Mouse (Mus musculus) small intestine, adult 2 months (tissue): ENCODE measurements around the gene Il4ra. TPM values are rescaled to one million over a fixed set of nuclear protein-coding genes. Genes with fewer than 3 reads are reported as not detected.
A peak's percentile ranks its signal among the peaks of the same experiment; 100 is the strongest.

Experiments used
- H3K27ac ChIP-seq: fragments of 200-500 bp; 2 replicates; pipeline ENCODE4 v1.5.1; 2012; ENCODE audit warnings: low read depth, low read length, control low read depth, inconsistent platforms; ENCODE audit not compliant: insufficient read depth
- H3K27me3 ChIP-seq: fragments of 200-500 bp; 2 replicates; pipeline ENCODE4 v1.6.1; 2012; ENCODE audit warnings: mild to moderate bottlenecking, moderate library complexity, low read length, inconsistent platforms; ENCODE audit not compliant: control insufficient read depth, insufficient read depth
- H3K36me3 ChIP-seq: fragments of 200-500 bp; 2 replicates; pipeline ENCODE4 v1.6.1; 2012; ENCODE audit warnings: mild to moderate bottlenecking, low read length, control low read depth, inconsistent platforms; ENCODE audit not compliant: control insufficient read depth, insufficient read depth
- H3K4me1 ChIP-seq: fragments of 200-500 bp; 2 replicates; pipeline ENCODE4 v1.6.1; 2012; ENCODE audit warnings: low read length, inconsistent platforms, mixed read lengths; ENCODE audit not compliant: control insufficient read depth, insufficient read depth, insufficient read length
- H3K4me3 ChIP-seq: fragments of 200-500 bp; 2 replicates; pipeline ENCODE4 v1.5.1; 2012; ENCODE audit warnings: low read depth, mild to moderate bottlenecking, control low read depth, inconsistent platforms, low read length, moderate library complexity
- CTCF ChIP-seq: fragments of 200-500 bp; IDR thresholded peaks from 2 replicates; pipeline ENCODE4 v1.5.1; 2012; ENCODE audit warnings: low read depth, mild to moderate bottlenecking, control low read depth, inconsistent platforms, low read length, moderate library complexity, mixed read lengths; ENCODE audit not compliant: insufficient replicate concordance, insufficient read length; ENCODE audit errors: extremely low read depth
- POLR2A ChIP-seq: fragments of 200-500 bp; IDR thresholded peaks from 2 replicates; pipeline ENCODE4 v1.6.1; 2012; ENCODE audit warnings: low read depth, mild to moderate bottlenecking, control low read depth, inconsistent platforms, low read length, moderate library complexity
- WGBS: fragments of 180-500 bp; shearing (Covaris S2); methylation state at CpG from one replicate; pipeline ENCODE4 v1.1.7; 2018; 5-methylcytosine and 5-hydroxymethylcytosine counted together
- polyA plus RNA-seq: library from polyadenylated mRNA; depleted of rRNA; stranded (reverse); fragments of >200 nt; gene quantifications from 2 replicates; pipeline ENCODE4 v1.2.3, GENCODE M21; 2012

Il4ra gene
- polyA plus RNA-seq, 1 experiment, result 51.7 TPM

GRCm38 (mm10) chr7:125562413-125562812, 10.5 kb downstream of the Il4ra start:
- H3K36me3 ChIP-seq, result peaks cover 36% of the 10 kb centered on the region
- H3K4me1 ChIP-seq, result peaks cover 42% of the 10 kb centered on the region
- WGBS, result 76% methylated on average over 4 of the region's 4 CpGs
- H3K27me3 ChIP-seq, result no peaks in the 10 kb centered on the region
- peak overlapping the region; percentile 85; the same call in 1 of the 2 replicates for H3K27ac ChIP-seq
- TF ChIP-seq CTCF, result no peak
- no peak for TF ChIP-seq POLR2A
- H3K4me3 ChIP-seq, result no peak overlapping the region

- 80% methylated on average over 3 of the region's 3 CpGs for WGBS
- Histone ChIP-seq H3K27ac (no peak overlapping the region), H3K4me1 (peaks cover 38% of the 10 kb centered on the region), H3K27me3 (no peaks in the 10 kb centered on the region), H3K36me3 (peaks cover 42% of the 10 kb centered on the region), H3K4me3 (no peak overlapping the region)
- TF ChIP-seq POLR2A (no peak), CTCF (no peak)
Observed at GRCm38 (mm10) chr7:125563093-125563492, 11.2 kb downstream of the Il4ra start.

GRCm38 (mm10) chr7:125564316-125565024, 12.6 kb downstream of the Il4ra start:
- Histone ChIP-seq H3K4me1 (peaks cover 26% of the 10 kb centered on the region), H3K27me3 (no peaks in the 10 kb centered on the region), H3K4me3 (no peak overlapping the region), H3K36me3 (peaks cover 52% of the 10 kb centered on the region), H3K27ac (no peak overlapping the region)
- TF ChIP-seq POLR2A, result no peak
- TF ChIP-seq CTCF, result no peak
- WGBS, result 70% methylated on average over 11 of the region's 11 CpGs

- Histone ChIP-seq H3K4me3 (no peak overlapping the region), H3K4me1 (peaks cover 14% of the 10 kb centered on the region), H3K27ac (peak overlapping the region; percentile 18; the same call in 1 of the 2 replicates), H3K36me3 (peaks cover 62% of the 10 kb centered on the region), H3K27me3 (no peaks in the 10 kb centered on the region)
- WGBS, result 82% methylated on average over 12 of the region's 12 CpGs
- TF ChIP-seq POLR2A (no peak), CTCF (no peak)
Observed at GRCm38 (mm10) chr7:125565516-125566285, 13.8 kb downstream of the Il4ra start.

- Histone ChIP-seq H3K27ac (no peak overlapping the region), H3K27me3 (no peaks in the 10 kb centered on the region), H3K4me1 (peaks cover 8% of the 10 kb centered on the region; the same call in 1 of the 2 replicates), H3K4me3 (no peak overlapping the region), H3K36me3 (peaks cover 70% of the 10 kb centered on the region)
- WGBS, result 34% methylated on average over 2 of the region's 2 CpGs
- TF ChIP-seq POLR2A, result no peak
- no peak for TF ChIP-seq CTCF
Observed at GRCm38 (mm10) chr7:125566420-125566819, 14.5 kb downstream of the Il4ra start.

GRCm38 (mm10) chr7:125568888-125569287, 17.0 kb downstream of the Il4ra start:
- H3K27ac ChIP-seq, result no peak overlapping the region
- H3K36me3 ChIP-seq, result peaks cover 91% of the 10 kb centered on the region
- 82% methylated on average over 8 of the region's 8 CpGs for WGBS
- no peaks in the 10 kb centered on the region for H3K27me3 ChIP-seq
- no peak overlapping the region for H3K4me3 ChIP-seq
- TF ChIP-seq CTCF, result no peak
- no peak for TF ChIP-seq POLR2A
- no peaks in the 10 kb centered on the region for H3K4me1 ChIP-seq

GRCm38 (mm10) chr7:125571891-125572290, 20.0 kb downstream of the Il4ra start:
- TF ChIP-seq CTCF (no peak), POLR2A (no peak)
- Histone ChIP-seq H3K4me1 (peaks cover 5% of the 10 kb centered on the region; the same call in 1 of the 2 replicates), H3K4me3 (no peak overlapping the region), H3K36me3 (peaks cover 95% of the 10 kb centered on the region), H3K27me3 (no peaks in the 10 kb centered on the region), H3K27ac (no peak overlapping the region)
- 76% methylated on average over 19 of the region's 19 CpGs for WGBS
